Mouse (Mus musculus): Measurements from ENCODE around the gene Lmbrd2. TPM values are rescaled to one million over a fixed set of nuclear protein-coding genes. Genes with fewer than 3 reads are reported as not detected.
"Not testable (repeated sequence)": the region's sequence is repeated elsewhere in the genome, so short reads cannot be mapped to it uniquely, and the experiment has no call there.

Lmbrd2 gene
- polyA plus RNA-seq, 1 experiment: 4.7 TPM

- H3K27me3 ChIP-seq (ENCODE audit: control insufficient read depth, insufficient read depth, insufficient read length): no peaks in the 10 kb centered on the region
- TF ChIP-seq POLR2A (IDR thresholded peaks at IDR 0.05; ENCODE audit: insufficient read length, low read depth) (no peak), USF1 (IDR thresholded peaks at IDR 0.05; ENCODE audit: low read depth) (no peak), TCF3 (IDR thresholded peaks at IDR 0.05; ENCODE audit: insufficient read length, low read depth) (no peak), MYOD1 (IDR thresholded peaks at IDR 0.05; ENCODE audit: control insufficient read depth in 1 of 3, insufficient read length in 2 of 3, low read depth in 2 of 3) (no peak), MAX (IDR thresholded peaks at IDR 0.05; ENCODE audit: low read depth) (no peak), CEBPB (IDR thresholded peaks at IDR 0.05; ENCODE audit: insufficient read depth, poor library complexity, severe bottlenecking) (no peak), SRF (IDR thresholded peaks at IDR 0.05; ENCODE audit: control insufficient read depth, insufficient read length, low read depth) (no peak), POLR2AphosphoS2 (IDR thresholded peaks at IDR 0.05; ENCODE audit: insufficient read length, low read depth) (no peak), REST (IDR thresholded peaks at IDR 0.05; ENCODE audit: insufficient read depth, insufficient read length) (no peak), TCF12 (IDR thresholded peaks at IDR 0.05; ENCODE audit: insufficient read depth, poor library complexity, severe bottlenecking) (no peak), MYOG (IDR thresholded peaks at IDR 0.05; ENCODE audit: control insufficient read depth in 1 of 3, insufficient read depth in 1 of 3, insufficient read length in 2 of 3, low read depth in 2 of 3) (no peak), E2F4 (IDR thresholded peaks at IDR 0.05; ENCODE audit: insufficient read depth) (no peak)
- H3K36me3 ChIP-seq (ENCODE audit: control insufficient read depth, insufficient read depth): peaks cover 36% of the 10 kb centered on the region
- no peak overlapping the region for H3ac ChIP-seq (ENCODE audit: control insufficient read depth, insufficient read length)
- H3K4me2 ChIP-seq (ENCODE audit: low read depth): no peak overlapping the region
- H3K4me3 ChIP-seq: no peak overlapping the region
- no peaks in the 10 kb centered on the region for H3K79me2 ChIP-seq (ENCODE audit: control insufficient read depth, insufficient read depth)
These were observed 43.6 kb downstream of the Lmbrd2 start for GRCm38 (mm10) chr15:9183995-9184394.

DNA sequence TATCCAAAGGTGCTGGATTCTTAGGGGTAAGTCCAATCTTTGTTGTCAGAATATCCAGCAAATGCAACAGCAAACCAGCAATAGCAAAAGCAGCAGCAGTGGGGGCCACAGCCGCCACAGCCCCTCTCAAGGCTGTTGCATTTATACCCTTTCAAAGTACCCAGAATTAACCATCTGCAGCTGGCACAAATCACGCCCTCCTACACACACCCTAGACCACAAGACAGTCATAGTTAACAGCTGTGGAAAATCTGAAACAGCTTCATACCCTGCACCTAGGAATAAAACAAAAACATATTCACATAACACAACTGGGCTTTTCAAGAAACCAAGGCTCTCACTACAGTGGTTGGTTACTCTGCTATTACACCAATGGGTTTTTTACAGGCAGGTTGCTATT lies 49.4 kb downstream of the Lmbrd2 start:
- Histone ChIP-seq H3K36me3 (ENCODE audit: control insufficient read depth, insufficient read depth) (peaks cover 36% of the 10 kb centered on the region), H3K27me3 (ENCODE audit: control insufficient read depth, insufficient read depth, insufficient read length) (no peaks in the 10 kb centered on the region), H3K4me2 (ENCODE audit: low read depth) (peak overlapping the region; percentile 34), H3K79me2 (ENCODE audit: control insufficient read depth, insufficient read depth) (no peaks in the 10 kb centered on the region), H3ac (ENCODE audit: control insufficient read depth, insufficient read length) (no peak overlapping the region), H3K4me3 (no peak overlapping the region)
- TF ChIP-seq TCF12 (IDR thresholded peaks at IDR 0.05; ENCODE audit: insufficient read depth, poor library complexity, severe bottlenecking) (peak; percentile 60), REST (IDR thresholded peaks at IDR 0.05; ENCODE audit: insufficient read depth, insufficient read length) (no peak), MYOG (IDR thresholded peaks at IDR 0.05; ENCODE audit: control insufficient read depth in 1 of 3, insufficient read depth in 1 of 3, insufficient read length in 2 of 3, low read depth in 2 of 3) (peak in 2 of 3 experiments; percentile 25 to 69), MYOD1 (IDR thresholded peaks at IDR 0.05; ENCODE audit: control insufficient read depth in 1 of 3, insufficient read length in 2 of 3, low read depth in 2 of 3) (peak in 2 of 3 experiments; percentile 71 to 72)

GRCm38 (mm10) chr15:9192685-9193084 lies 52.3 kb downstream of the Lmbrd2 start:
- H3K79me2 ChIP-seq (ENCODE audit: control insufficient read depth, insufficient read depth); H3K4me3 ChIP-seq; H3K4me2 ChIP-seq (ENCODE audit: low read depth); H3K27me3 ChIP-seq (ENCODE audit: control insufficient read depth, insufficient read depth, insufficient read length); H3ac ChIP-seq (ENCODE audit: control insufficient read depth, insufficient read length): not testable (repeated sequence)
- peaks cover 23% of the 10 kb centered on the region for H3K36me3 ChIP-seq (ENCODE audit: control insufficient read depth, insufficient read depth)
- peak; percentile 27 for TF ChIP-seq USF1 (IDR thresholded peaks at IDR 0.05; ENCODE audit: low read depth)

- H3ac ChIP-seq (ENCODE audit: control insufficient read depth, insufficient read length): no peak overlapping the region
- no peak for TF ChIP-seq REST (IDR thresholded peaks at IDR 0.05; ENCODE audit: insufficient read depth, insufficient read length)
- TF ChIP-seq TCF12 (IDR thresholded peaks at IDR 0.05; ENCODE audit: insufficient read depth, poor library complexity, severe bottlenecking): no peak
- TF ChIP-seq TCF3 (IDR thresholded peaks at IDR 0.05; ENCODE audit: insufficient read length, low read depth): no peak
- no peak for TF ChIP-seq POLR2AphosphoS2 (IDR thresholded peaks at IDR 0.05; ENCODE audit: insufficient read length, low read depth)
- no peak for TF ChIP-seq USF1 (IDR thresholded peaks at IDR 0.05; ENCODE audit: low read depth)
- TF ChIP-seq MYOD1 (IDR thresholded peaks at IDR 0.05; ENCODE audit: control insufficient read depth in 1 of 3, insufficient read length in 2 of 3, low read depth in 2 of 3): no peak
- no peak overlapping the region for H3K4me3 ChIP-seq
- H3K36me3 ChIP-seq (ENCODE audit: control insufficient read depth, insufficient read depth): peaks cover 18% of the 10 kb centered on the region
- no peak overlapping the region for H3K4me2 ChIP-seq (ENCODE audit: low read depth)
- H3K27me3 ChIP-seq (ENCODE audit: control insufficient read depth, insufficient read depth, insufficient read length): no peaks in the 10 kb centered on the region
- no peaks in the 10 kb centered on the region for H3K79me2 ChIP-seq (ENCODE audit: control insufficient read depth, insufficient read depth)
These were observed 58.1 kb downstream of the Lmbrd2 start for GRCm38 (mm10) chr15:9198421-9198820.

GRCm38 (mm10) chr15:9211891-9212290 lies 71.5 kb downstream of the Lmbrd2 start:
- Histone ChIP-seq H3K4me3 (no peak overlapping the region), H3ac (ENCODE audit: control insufficient read depth, insufficient read length) (no peak overlapping the region), H3K79me2 (ENCODE audit: control insufficient read depth, insufficient read depth) (no peaks in the 10 kb centered on the region), H3K36me3 (ENCODE audit: control insufficient read depth, insufficient read depth) (no peaks in the 10 kb centered on the region), H3K27me3 (ENCODE audit: control insufficient read depth, insufficient read depth, insufficient read length) (no peaks in the 10 kb centered on the region), H3K4me2 (ENCODE audit: low read depth) (no peak overlapping the region)
- no peak for TF ChIP-seq MYOG (IDR thresholded peaks at IDR 0.05; ENCODE audit: control insufficient read depth in 1 of 3, insufficient read depth in 1 of 3, insufficient read length in 2 of 3, low read depth in 2 of 3)
- no peak for TF ChIP-seq MAX (IDR thresholded peaks at IDR 0.05; ENCODE audit: low read depth)

DNA sequence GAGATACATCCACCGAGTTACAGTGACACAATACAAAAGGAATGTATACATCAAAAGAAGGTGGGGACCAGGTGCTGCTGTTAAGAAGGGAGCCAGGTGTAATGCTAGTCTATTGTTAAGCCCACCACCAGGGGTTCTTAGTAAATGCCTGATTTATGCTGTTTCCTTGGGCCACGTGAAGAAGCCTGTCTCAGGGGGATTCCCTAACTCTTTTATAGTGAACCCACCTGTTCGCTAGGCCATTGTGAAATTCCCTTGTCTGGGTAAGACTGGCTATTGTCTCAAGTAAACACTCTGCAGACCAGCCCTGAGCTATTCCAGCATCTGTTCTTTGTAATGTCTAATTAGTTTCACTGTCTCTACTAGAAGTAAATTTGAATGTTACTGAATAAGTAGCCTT lies 72.7 kb downstream of the Lmbrd2 start:
- H3K36me3 ChIP-seq (ENCODE audit: control insufficient read depth, insufficient read depth); H3K4me2 ChIP-seq (ENCODE audit: low read depth); H3K4me3 ChIP-seq; H3K79me2 ChIP-seq (ENCODE audit: control insufficient read depth, insufficient read depth); H3ac ChIP-seq (ENCODE audit: control insufficient read depth, insufficient read length); H3K27me3 ChIP-seq (ENCODE audit: control insufficient read depth, insufficient read depth, insufficient read length): not testable (repeated sequence)

- not testable (repeated sequence) for H3K36me3 ChIP-seq (ENCODE audit: control insufficient read depth, insufficient read depth); H3K4me3 ChIP-seq; H3K79me2 ChIP-seq (ENCODE audit: control insufficient read depth, insufficient read depth); H3K4me2 ChIP-seq (ENCODE audit: low read depth); H3ac ChIP-seq (ENCODE audit: control insufficient read depth, insufficient read length); H3K27me3 ChIP-seq (ENCODE audit: control insufficient read depth, insufficient read depth, insufficient read length)
These were observed 73.1 kb downstream of the Lmbrd2 start for GRCm38 (mm10) chr15:9213431-9213830.
